Mouse (Mus musculus) liver, embryonic 16.5 days (tissue): ENCODE measurements around the gene Rhd. TPM values are rescaled to one million over a fixed set of nuclear protein-coding genes. Genes with fewer than 3 reads are reported as not detected.

Experiments
- polyA plus RNA-seq: library from polyadenylated mRNA; unstranded; fragments of >200 nt; fragmentation: Nextera tagmentation; extraction: Ambion mirVana; gene quantifications from 2 replicates; pipeline ENCODE4 v1.2.1, GENCODE M21; 2015

Rhd gene
- polyA plus RNA-seq, 1 experiment from 2014 or later, result 522 TPM

Other genes starting within 250 kb of the Rhd start
- gene Man1c1, start 160.2 kb upstream of the Rhd start, polyA plus RNA-seq, result 0.97 and 1.2 TPM in 2 replicates
- gene Ldlrap1, start 96.5 kb upstream of the Rhd start, polyA plus RNA-seq, result 20.1 and 20.7 TPM in 2 replicates
- 16.0 and 16.8 TPM in 2 replicates for gene Maco1, start 11.2 kb upstream of the Rhd start, polyA plus RNA-seq
- 79.1 and 82.5 TPM in 2 replicates for gene Tmem50a, start 50.5 kb downstream of the Rhd start, polyA plus RNA-seq
- 315 and 330 TPM in 2 replicates for gene Rsrp1, start 59.1 kb downstream of the Rhd start, polyA plus RNA-seq
- 43.9 and 47.8 TPM in 2 replicates for gene Syf2, start 66.4 kb downstream of the Rhd start, polyA plus RNA-seq